In the genomic region with DNA sequence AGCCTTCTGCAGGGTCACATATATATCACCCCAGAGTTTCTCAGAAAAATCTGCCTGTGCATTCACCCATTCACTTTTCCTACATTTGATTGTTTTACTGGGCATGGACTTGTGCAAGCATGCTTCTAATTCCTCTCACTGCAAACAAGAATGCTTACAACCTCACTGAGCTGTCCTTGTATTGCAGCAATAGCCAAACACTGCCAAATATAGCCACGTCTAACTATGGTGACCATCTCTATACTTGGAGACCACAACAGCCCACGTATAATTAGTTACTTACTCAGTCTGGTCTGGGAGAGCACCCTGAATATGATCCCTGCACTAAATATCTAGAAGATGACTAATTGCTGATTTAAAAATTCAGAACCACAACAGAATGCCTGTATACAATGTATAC, we compare ENCODE assay signal across 24 mouse cellular contexts. TPM values are rescaled to one million over a fixed set of nuclear protein-coding genes. Genes with fewer than 3 reads are reported as not detected.
DNase-seq lines count a peak whose midpoint lies in the region; ATAC-seq and TF ChIP-seq lines count a peak whose summit lies in the region.
"Had no signal": no experiment of that assay in that cellular context is flagged by ENCODE, and none has a peak within 500 bp of the region (broad histone marks: within the 10 kb centered on the region; RNA-seq: fewer than 3 reads in every experiment).

No protein-coding gene starts in this region.

- H3K27me3 ChIP-seq in heart, embryonic 11.5 days (ENCODE audit: control insufficient read depth, insufficient read depth, low read length): no peaks in the 10 kb centered on the region
- H3K27me3 ChIP-seq in heart, embryonic 15.5 days: no peaks in the 10 kb centered on the region
- no peaks in the 10 kb centered on the region for H3K27me3 ChIP-seq in C2C12 (ENCODE audit: control insufficient read depth, insufficient read depth, insufficient read length)
- H3K27me3 ChIP-seq: embryonic facial prominence, embryonic 13.5 days; intestine, embryonic 15.5 days had no signal

- no peak overlapping the region for H3ac ChIP-seq in C2C12 (ENCODE audit: control insufficient read depth, insufficient read length, low read depth)

- no peaks in the 10 kb centered on the region for H3K79me2 ChIP-seq in C2C12 (ENCODE audit: control insufficient read depth, insufficient read depth)

- H3K4me3 ChIP-seq in heart, embryonic 11.5 days (ENCODE audit: low read depth, low read length): no peak overlapping the region
- H3K4me3 ChIP-seq in heart, embryonic 15.5 days: no peak overlapping the region
- H3K4me3 ChIP-seq in C2C12 (ENCODE audit: insufficient read depth, poor library complexity, severe bottlenecking): no peak overlapping the region
- no peak overlapping the region for H3K4me3 ChIP-seq in embryonic fibroblast, embryonic 13.5 days (ENCODE audit: insufficient read depth, low read length)
- H3K4me3 ChIP-seq: embryonic facial prominence, embryonic 13.5 days; erythroblast, embryonic 14.5 days; forebrain, embryonic 10.5 days; gastrocnemius, adult 2 months; hindbrain, embryonic 10.5 days; intestine, embryonic 15.5 days had no signal

- DNase-seq in heart, adult 8-10 months (ENCODE audit: low spot score): no peak
- DNase-seq in heart, adult 18-20 months: no peak
- no peak for DNase-seq in layer of hippocampus, postnatal 36 days
- DNase-seq in thymus, postnatal 4 days: no peak
- DNase-seq: adrenal gland, postnatal 14 days; cerebellum, adult 11-12 months; cerebellum, adult 9-10 months; cerebellum, postnatal 25 days; gastrocnemius, adult 2 months; gastrocnemius, postnatal 25 days; kidney, adult 18-20 months had no signal

- 49% methylated on average over 2 of the region's 2 CpGs for WGBS in heart, embryonic 11.5 days (ENCODE audit: insufficient replicate concordance)
- 40% methylated on average over 2 of the region's 2 CpGs for WGBS in heart, embryonic 15.5 days

- H3K9ac ChIP-seq in heart, embryonic 11.5 days (ENCODE audit: low read depth, low read length): no peak overlapping the region
- no peak overlapping the region for H3K9ac ChIP-seq in heart, embryonic 15.5 days
- H3K9ac ChIP-seq: embryonic facial prominence, embryonic 13.5 days; hindbrain, embryonic 14.5 days; intestine, embryonic 15.5 days had no signal

- H3K79me3 ChIP-seq in C2C12 (ENCODE audit: low read depth): no peaks in the 10 kb centered on the region

- 0 out of 2 replicates have a peak, but pooled peaks cover 3% of the 10 kb centered on the region for H3K4me1 ChIP-seq in heart, embryonic 11.5 days (ENCODE audit: control insufficient read depth, insufficient read depth, low read length)
- no peaks in the 10 kb centered on the region; the same call in 1 of the 2 replicates for H3K4me1 ChIP-seq in heart, embryonic 15.5 days (replicated peaks)
- H3K4me1 ChIP-seq in embryonic fibroblast, embryonic 13.5 days (ENCODE audit: control insufficient read depth, insufficient read depth, low read length): 0 out of 2 replicates have a peak, but pooled peaks cover 5% of the 10 kb centered on the region
- H3K4me1 ChIP-seq: embryonic facial prominence, embryonic 13.5 days; intestine, embryonic 15.5 days had no signal

- TF ChIP-seq POLR2A in embryonic fibroblast, embryonic 13.5 days (IDR thresholded peaks at IDR 0.05; ENCODE audit: low read depth, low read length): no peak

- peak overlapping the region; percentile 6; the same call in 1 of the 2 replicates for H3K27ac ChIP-seq in heart, embryonic 11.5 days (ENCODE audit: low read depth, low read length)
- H3K27ac ChIP-seq in heart, embryonic 15.5 days: peak overlapping the region; percentile 68
- peak overlapping the region; percentile 96 for H3K27ac ChIP-seq in embryonic fibroblast, embryonic 13.5 days (ENCODE audit: insufficient read depth, low read length)
- H3K27ac ChIP-seq: embryonic facial prominence, embryonic 13.5 days; forebrain, embryonic 10.5 days; gastrocnemius, adult 2 months; hindbrain, embryonic 10.5 days; hindbrain, embryonic 14.5 days; intestine, embryonic 15.5 days had no signal

- no peak for TF ChIP-seq CTCF in C2C12 (IDR thresholded peaks at IDR 0.05; ENCODE audit: control insufficient read depth, insufficient read depth, insufficient read length)
- TF ChIP-seq CTCF in embryonic fibroblast, embryonic 13.5 days (IDR thresholded peaks at IDR 0.05; ENCODE audit: borderline replicate concordance, insufficient read depth, low read length): no peak

- no peak overlapping the region for H3K4me2 ChIP-seq in heart, embryonic 11.5 days
- H3K4me2 ChIP-seq in heart, embryonic 15.5 days: no peak overlapping the region
- H3K4me2 ChIP-seq: embryonic facial prominence, embryonic 13.5 days; hindbrain, embryonic 14.5 days; intestine, embryonic 15.5 days had no signal

- no peaks in the 10 kb centered on the region for H3K9me3 ChIP-seq in heart, embryonic 11.5 days (replicated peaks; ENCODE audit: control insufficient read depth, low read length)
- no peaks in the 10 kb centered on the region for H3K9me3 ChIP-seq in heart, embryonic 15.5 days (replicated peaks)
- H3K9me3 ChIP-seq: embryonic facial prominence, embryonic 13.5 days; forebrain, embryonic 10.5 days; hindbrain, embryonic 10.5 days; intestine, embryonic 15.5 days had no signal

- no peak for ATAC-seq in heart, embryonic 11.5 days (replicated peaks; ENCODE audit: insufficient number of reproducible peaks, low FRiP score, low TSS enrichment)
- ATAC-seq in heart, embryonic 15.5 days (replicated peaks; ENCODE audit: insufficient number of reproducible peaks, insufficient read depth, low FRiP score, low read depth): peak; percentile 72; the same call in 1 of the 2 replicates
- ATAC-seq: activated CD4-positive, CD25-positive, alpha-beta regulatory T cell, adult 4 months; forebrain, embryonic 14.5 days; intestine, embryonic 15.5 days had no signal

- H3K36me3 ChIP-seq in heart, embryonic 11.5 days (ENCODE audit: control insufficient read depth, insufficient read depth, low read length): no peaks in the 10 kb centered on the region
- no peaks in the 10 kb centered on the region for H3K36me3 ChIP-seq in heart, embryonic 15.5 days
- H3K36me3 ChIP-seq in C2C12 (ENCODE audit: control insufficient read depth, insufficient read depth): no peaks in the 10 kb centered on the region
- H3K36me3 ChIP-seq: embryonic facial prominence, embryonic 13.5 days; forebrain, embryonic 10.5 days; hindbrain, embryonic 10.5 days; intestine, embryonic 15.5 days had no signal

TF ChIP-seq in C2C12, 6 proteins besides CTCF, POLR2A, EP300 and RAD21:
- peak; percentile 41 for TF ChIP-seq CEBPB (IDR thresholded peaks at IDR 0.05; ENCODE audit: low read depth)
- TF ChIP-seq MYOD1 (IDR thresholded peaks at IDR 0.05; ENCODE audit: control insufficient read depth, insufficient read length, low read depth): no peak

RNA-seq across cellular contexts. Expression of a gene that starts 41.5 kb away (rescaled TPM):
- polyA plus RNA-seq in heart, embryonic 11.5 days (2014; fragmentation: Nextera tagmentation; extraction: Ambion mirVana): 0.93 and 1.5 TPM in 2 replicates
- 1 to 10 TPM; 1.7 to 4.1 (median 2.4) TPM for total RNA-seq in heart, adult 8-10 months (2022)
- polyA plus RNA-seq in heart, embryonic 15.5 days (2015; fragmentation: Nextera tagmentation; extraction: Ambion mirVana): 4.2 and 4.7 TPM in 2 replicates
- 1 to 10 TPM; 2.0 to 3.7 TPM for total RNA-seq in heart, adult 18-20 months (2021)
- polyA plus RNA-seq in C2C12 (2012; fragmentation: generic; extraction: Trizol): 0.01 TPM
- 0.77 and 0.92 TPM in 2 replicates for polyA plus RNA-seq in embryonic fibroblast, embryonic 13.5 days (2011; ENCODE audit: insufficient read length, low read depth, missing spikeins)
- total RNA-seq in layer of hippocampus, postnatal 36 days (2021): 100 to 1,000 TPM; 138 to 140 TPM
- total RNA-seq: granulocyte monocyte progenitor cell, adult 5-6 weeks had no signal
- polyA plus RNA-seq: activated CD4-positive, CD25-positive, alpha-beta regulatory T cell, adult 4 months; erythroblast, embryonic 14.5 days had no signal

Comparison
In these comparisons a context has a peak if more than half of its experiments do, and no peak if none do; other contexts are left out.
1. H3K27ac ChIP-seq: peak in every context shown above with its lines; median percentile 96 in embryonic fibroblast, embryonic 13.5 days; 68 in heart, embryonic 15.5 days; 6 in heart, embryonic 11.5 days.